Mouse (Mus musculus): Measurements from ENCODE around the gene Oas1a. TPM values are rescaled to one million over a fixed set of nuclear protein-coding genes. Genes with fewer than 3 reads are reported as not detected.
"Not testable (repeated sequence)": the region's sequence is repeated elsewhere in the genome, so short reads cannot be mapped to it uniquely, and the experiment has no call there.

Gene Oas1a
- polyA plus RNA-seq, 1 experiment from 2014 or later = 3.1 TPM

GRCm38 (mm10) chr5:120892243-120892660 is 15.1 kb downstream of the Oas1a start:
- no peak for DNase-seq (ENCODE audit: low spot score)
- ATAC-seq = no peak
- 48% methylated on average over 2 of the region's 2 CpGs for WGBS
- no peaks in the 10 kb centered on the region for H3K36me3 ChIP-seq (ENCODE audit: insufficient read depth, low read length)
- no peak for TF ChIP-seq EP300 (IDR thresholded peaks at IDR 0.05)
- TF ChIP-seq CTCF (IDR thresholded peaks at IDR 0.05) = no peak
- H3K27me3 ChIP-seq (replicated peaks; ENCODE audit: insufficient read depth, low read length) = no peaks in the 10 kb centered on the region
- H3K4me3 ChIP-seq (ENCODE audit: low read depth, low read length) = no peak overlapping the region
- no peaks in the 10 kb centered on the region for H3K4me1 ChIP-seq (ENCODE audit: insufficient read depth, low read depth, low read length)
- no peaks in the 10 kb centered on the region for H3K9me3 ChIP-seq (ENCODE audit: low read length)
- no peak overlapping the region for H3K27ac ChIP-seq (ENCODE audit: low read length)
- no peak overlapping the region for H3K9ac ChIP-seq (replicated peaks; ENCODE audit: low read depth)
- no peak overlapping the region for H3K4me2 ChIP-seq (replicated peaks; ENCODE audit: low read depth, low read length)

DNA sequence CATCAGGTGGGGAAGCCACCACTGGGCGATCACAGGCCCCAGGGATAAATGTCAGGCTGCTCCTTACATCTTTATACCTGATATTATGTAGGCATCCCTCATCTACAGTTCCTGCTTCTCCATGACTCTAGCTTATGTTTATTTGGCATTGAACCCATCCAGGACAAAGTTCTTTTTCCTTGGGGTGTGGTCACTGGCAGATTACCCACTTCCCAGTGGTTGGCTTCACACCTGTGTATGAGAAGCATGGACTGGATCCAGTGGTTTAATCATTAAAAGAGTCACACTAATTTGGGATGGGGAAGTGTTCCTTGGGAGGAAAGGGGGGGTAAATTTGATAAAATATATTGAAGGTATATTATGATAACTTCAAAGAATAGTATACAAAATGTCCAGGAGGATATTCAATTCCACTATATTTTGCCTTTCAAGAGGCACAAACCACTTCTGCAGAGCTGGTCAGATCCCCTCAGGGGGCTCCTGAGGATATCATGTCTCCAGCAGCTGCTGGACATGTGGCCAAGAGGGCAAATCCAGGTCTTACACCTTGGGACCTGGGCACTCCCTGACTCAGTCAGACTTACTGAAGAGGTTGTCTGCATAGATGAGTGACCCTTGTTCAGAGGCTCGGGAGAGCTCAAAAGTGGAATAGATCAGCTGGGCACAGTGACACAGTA is 15.6 kb downstream of the Oas1a start:
- H3K27me3 ChIP-seq (replicated peaks; ENCODE audit: insufficient read depth, low read length); H3K9me3 ChIP-seq (ENCODE audit: low read length); H3K36me3 ChIP-seq (ENCODE audit: insufficient read depth, low read length); DNase-seq (ENCODE audit: low spot score); H3K9ac ChIP-seq (replicated peaks; ENCODE audit: low read depth); H3K27ac ChIP-seq (ENCODE audit: low read length); H3K4me1 ChIP-seq (ENCODE audit: insufficient read depth, low read depth, low read length); ATAC-seq; H3K4me3 ChIP-seq (ENCODE audit: low read depth, low read length); H3K4me2 ChIP-seq (replicated peaks; ENCODE audit: low read depth, low read length): not testable (repeated sequence)
- WGBS = 67% methylated on average over 2 of the region's 2 CpGs

DNA sequence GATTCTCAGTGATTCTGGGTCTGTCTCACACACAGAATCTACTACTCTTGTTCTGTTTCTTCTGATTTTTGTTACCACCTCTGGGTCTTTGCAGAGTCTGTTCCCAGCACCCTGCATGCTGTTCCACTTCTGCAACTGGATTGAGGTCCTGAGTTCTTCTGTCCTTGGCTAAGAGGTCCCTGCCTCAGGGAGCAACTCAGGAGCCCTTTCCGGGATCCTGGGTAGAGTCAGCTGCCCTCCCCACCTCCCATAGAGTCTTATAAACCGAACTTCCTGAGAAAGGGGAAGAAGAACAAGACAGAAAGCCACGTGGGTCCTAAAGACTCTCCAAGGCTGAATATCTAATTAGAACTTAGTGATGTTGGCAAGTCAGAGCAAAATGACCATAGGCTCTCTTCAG is 16.3 kb downstream of the Oas1a start:
- H3K4me2 ChIP-seq (replicated peaks; ENCODE audit: low read depth, low read length) = no peak overlapping the region
- no peaks in the 10 kb centered on the region for H3K27me3 ChIP-seq (replicated peaks; ENCODE audit: insufficient read depth, low read length)
- 38% methylated on average over 3 of the region's 3 CpGs for WGBS
- TF ChIP-seq EP300 (IDR thresholded peaks at IDR 0.05) (no peak), CTCF (IDR thresholded peaks at IDR 0.05) (no peak)
- H3K9ac ChIP-seq (replicated peaks; ENCODE audit: low read depth) = no peak overlapping the region
- no peaks in the 10 kb centered on the region for H3K36me3 ChIP-seq (ENCODE audit: insufficient read depth, low read length)
- no peak overlapping the region for H3K4me3 ChIP-seq (ENCODE audit: low read depth, low read length)
- no peak for ATAC-seq
- no peak overlapping the region for H3K27ac ChIP-seq (ENCODE audit: low read length)
- no peaks in the 10 kb centered on the region for H3K9me3 ChIP-seq (ENCODE audit: low read length)
- DNase-seq (ENCODE audit: low spot score) = no peak
- no peaks in the 10 kb centered on the region for H3K4me1 ChIP-seq (ENCODE audit: insufficient read depth, low read depth, low read length)

DNA sequence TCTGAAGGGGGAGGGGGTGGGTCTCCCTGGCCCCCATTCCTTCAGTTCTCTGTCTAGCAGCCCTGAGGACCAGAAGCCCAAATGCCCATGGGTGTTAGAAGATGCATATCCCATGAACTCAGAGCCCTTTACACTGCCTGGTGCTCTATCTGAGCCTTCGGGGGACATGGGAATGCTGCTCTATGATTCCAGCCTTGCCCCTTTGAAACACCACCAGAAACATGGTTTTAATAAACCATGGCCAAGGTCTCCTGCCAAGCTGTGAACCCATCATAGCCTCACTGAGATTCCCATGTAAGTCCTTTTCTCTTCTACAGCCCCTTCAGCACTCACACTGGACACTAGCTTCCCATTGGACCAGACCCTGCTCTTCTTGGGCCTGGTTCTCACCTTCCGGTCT is 17.3 kb downstream of the Oas1a start:
- no peaks in the 10 kb centered on the region for H3K9me3 ChIP-seq (ENCODE audit: low read length)
- no peak overlapping the region for H3K9ac ChIP-seq (replicated peaks; ENCODE audit: low read depth)
- H3K27me3 ChIP-seq (replicated peaks; ENCODE audit: insufficient read depth, low read length) = no peaks in the 10 kb centered on the region
- H3K4me2 ChIP-seq (replicated peaks; ENCODE audit: low read depth, low read length) = no peak overlapping the region
- ATAC-seq = no peak
- no peaks in the 10 kb centered on the region for H3K36me3 ChIP-seq (ENCODE audit: insufficient read depth, low read length)
- H3K27ac ChIP-seq (ENCODE audit: low read length) = no peak overlapping the region
- no peaks in the 10 kb centered on the region for H3K4me1 ChIP-seq (ENCODE audit: insufficient read depth, low read depth, low read length)
- 66% methylated on average over 2 of the region's 2 CpGs for WGBS
- TF ChIP-seq EP300 (IDR thresholded peaks at IDR 0.05) = no peak
- no peak for TF ChIP-seq CTCF (IDR thresholded peaks at IDR 0.05)
- H3K4me3 ChIP-seq (ENCODE audit: low read depth, low read length) = no peak overlapping the region
- DNase-seq (ENCODE audit: low spot score) = no peak

- not testable (repeated sequence) for H3K9ac ChIP-seq (replicated peaks; ENCODE audit: low read depth); H3K36me3 ChIP-seq (ENCODE audit: insufficient read depth, low read length); ATAC-seq; H3K9me3 ChIP-seq (ENCODE audit: low read length); H3K27me3 ChIP-seq (replicated peaks; ENCODE audit: insufficient read depth, low read length); H3K27ac ChIP-seq (ENCODE audit: low read length); H3K4me3 ChIP-seq (ENCODE audit: low read depth, low read length); H3K4me2 ChIP-seq (replicated peaks; ENCODE audit: low read depth, low read length); H3K4me1 ChIP-seq (ENCODE audit: insufficient read depth, low read depth, low read length); DNase-seq (ENCODE audit: low spot score)
- 40% methylated on average over 4 of the region's 4 CpGs for WGBS
These were observed 19.0 kb downstream of the Oas1a start for GRCm38 (mm10) chr5:120888294-120888815.

GRCm38 (mm10) chr5:120887831-120888230 is 19.5 kb downstream of the Oas1a start:
- Histone ChIP-seq H3K9ac (replicated peaks; ENCODE audit: low read depth) (no peak overlapping the region), H3K36me3 (ENCODE audit: insufficient read depth, low read length) (no peaks in the 10 kb centered on the region), H3K4me1 (ENCODE audit: insufficient read depth, low read depth, low read length) (no peaks in the 10 kb centered on the region), H3K27me3 (replicated peaks; ENCODE audit: insufficient read depth, low read length) (no peaks in the 10 kb centered on the region), H3K9me3 (ENCODE audit: low read length) (no peaks in the 10 kb centered on the region), H3K4me3 (ENCODE audit: low read depth, low read length) (no peak overlapping the region), H3K4me2 (replicated peaks; ENCODE audit: low read depth, low read length) (no peak overlapping the region), H3K27ac (ENCODE audit: low read length) (no peak overlapping the region)
- 44% methylated on average over 6 of the region's 6 CpGs for WGBS
- DNase-seq (ENCODE audit: low spot score) = no peak
- ATAC-seq = no peak
- no peak for TF ChIP-seq EP300 (IDR thresholded peaks at IDR 0.05)
- no peak for TF ChIP-seq CTCF (IDR thresholded peaks at IDR 0.05)

GRCm38 (mm10) chr5:120887413-120887812 is 19.9 kb downstream of the Oas1a start, which contains the start of gene Oas1g:
Gene Oas1g, minus strand, starts transcription at chr5:120887613.
- ATAC-seq; H3K4me1 ChIP-seq (ENCODE audit: insufficient read depth, low read depth, low read length); H3K4me3 ChIP-seq (ENCODE audit: low read depth, low read length); DNase-seq (ENCODE audit: low spot score); H3K9me3 ChIP-seq (ENCODE audit: low read length); H3K27ac ChIP-seq (ENCODE audit: low read length); H3K9ac ChIP-seq (replicated peaks; ENCODE audit: low read depth); H3K27me3 ChIP-seq (replicated peaks; ENCODE audit: insufficient read depth, low read length); H3K4me2 ChIP-seq (replicated peaks; ENCODE audit: low read depth, low read length); H3K36me3 ChIP-seq (ENCODE audit: insufficient read depth, low read length): not testable (repeated sequence)
- 7% methylated on average over 4 of the region's 9 CpGs for WGBS

DNA sequence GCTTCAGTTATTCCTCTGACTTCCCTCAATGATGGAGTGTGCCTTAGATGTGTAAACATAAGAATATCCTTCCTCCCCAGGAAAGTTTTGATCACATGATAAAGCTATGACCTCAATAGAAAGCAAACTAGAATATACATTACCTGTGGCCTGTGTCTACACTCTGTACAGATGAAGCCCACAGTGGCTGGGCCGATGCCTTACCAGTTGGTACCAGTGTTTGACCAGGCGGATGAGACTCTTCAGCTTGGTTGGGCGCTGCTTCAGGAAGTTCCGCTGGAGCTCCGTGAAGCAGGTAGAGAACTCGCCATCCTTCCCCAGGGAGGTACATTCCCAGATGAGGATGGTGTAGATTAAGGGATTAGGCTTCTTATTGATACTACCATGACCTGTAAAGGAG is 25.6 kb downstream of the Oas1a start:
- H3K9me3 ChIP-seq (ENCODE audit: low read length); H3K27ac ChIP-seq (ENCODE audit: low read length); ATAC-seq; H3K36me3 ChIP-seq (ENCODE audit: insufficient read depth, low read length); H3K27me3 ChIP-seq (replicated peaks; ENCODE audit: insufficient read depth, low read length); DNase-seq (ENCODE audit: low spot score); H3K4me3 ChIP-seq (ENCODE audit: low read depth, low read length); H3K4me2 ChIP-seq (replicated peaks; ENCODE audit: low read depth, low read length); H3K9ac ChIP-seq (replicated peaks; ENCODE audit: low read depth); H3K4me1 ChIP-seq (ENCODE audit: insufficient read depth, low read depth, low read length): not testable (repeated sequence)
- 88% methylated on average over 6 of the region's 6 CpGs for WGBS

DNA sequence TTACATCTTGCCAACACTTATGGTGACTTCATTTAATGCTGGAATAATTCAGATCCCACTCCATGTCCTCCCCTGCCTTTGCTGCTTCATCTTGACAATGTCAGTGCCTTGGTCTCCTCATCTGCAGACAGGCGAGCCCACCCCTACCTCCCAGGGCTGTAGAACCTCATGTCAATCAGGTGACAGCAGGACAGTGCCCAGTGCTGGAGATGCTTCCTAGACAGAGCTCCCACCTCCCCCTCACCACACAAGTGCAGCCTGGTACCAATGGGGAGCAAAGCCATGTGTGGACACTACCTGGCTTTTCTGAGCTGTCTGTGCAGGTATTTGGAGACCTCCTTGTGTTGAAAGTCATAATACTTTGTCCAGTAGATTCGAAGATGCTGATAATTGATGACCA is 28.5 kb downstream of the Oas1a start:
- not testable (repeated sequence) for H3K9me3 ChIP-seq (ENCODE audit: low read length); ATAC-seq; H3K27ac ChIP-seq (ENCODE audit: low read length); DNase-seq (ENCODE audit: low spot score); H3K27me3 ChIP-seq (replicated peaks; ENCODE audit: insufficient read depth, low read length); H3K9ac ChIP-seq (replicated peaks; ENCODE audit: low read depth); H3K4me2 ChIP-seq (replicated peaks; ENCODE audit: low read depth, low read length); H3K4me1 ChIP-seq (ENCODE audit: insufficient read depth, low read depth, low read length); H3K4me3 ChIP-seq (ENCODE audit: low read depth, low read length); H3K36me3 ChIP-seq (ENCODE audit: insufficient read depth, low read length)
- 33% methylated on average over 2 of the region's 2 CpGs for WGBS

Data from lung, postnatal 0 days (tissue).